Mouse (Mus musculus) lung, adult 2 months (tissue): ENCODE measurements around the gene Lgi2.

Experiments used
- CTCF ChIP-seq: fragments of 200-500 bp; IDR thresholded peaks from 2 replicates; pipeline ENCODE4 v1.5.1; 2011; ENCODE audit warnings: mild to moderate bottlenecking, low read length, control low read depth; ENCODE audit not compliant: insufficient read depth
- POLR2A ChIP-seq: fragments of 200-500 bp; IDR thresholded peaks from 2 replicates; pipeline ENCODE4 v1.6.1; 2011; ENCODE audit warnings: low read depth, mild to moderate bottlenecking, control low read depth, low read length, borderline replicate concordance; ENCODE audit errors: extremely low read depth

DNA sequence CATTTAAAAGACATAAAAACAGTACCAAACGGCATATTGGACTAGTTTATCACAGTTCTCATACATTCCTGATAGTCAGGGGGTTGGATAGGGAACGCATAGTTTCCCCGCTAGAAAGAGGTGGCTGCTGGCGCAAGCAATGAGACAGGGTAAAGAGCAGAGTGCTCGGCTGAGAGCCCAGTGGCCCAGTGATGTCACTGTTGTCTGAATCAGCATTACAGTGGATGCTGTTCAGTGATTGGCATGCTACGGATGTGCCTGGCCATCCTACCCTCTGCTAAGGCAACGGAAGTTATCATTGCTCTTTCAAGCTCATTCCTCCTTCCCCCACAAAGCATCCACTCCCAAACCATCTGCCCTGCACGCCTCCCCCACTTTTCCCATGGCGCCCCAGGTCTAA, 32.6 kb downstream of the Lgi2 start:
- TF ChIP-seq POLR2A = no peak
- TF ChIP-seq CTCF = no peak
